Mouse (Mus musculus) lung, postnatal 0 days (tissue): ENCODE measurements around the gene Gast.

Source experiments
- CTCF ChIP-seq: IDR thresholded peaks from 2 replicates; pipeline ENCODE4 v1.5.1; 2016; ENCODE audit warnings: antibody characterized with exemption, mild to moderate bottlenecking
- EP300 ChIP-seq: IDR thresholded peaks from 2 replicates; pipeline ENCODE4 v1.6.1; 2016; ENCODE audit warnings: antibody characterized with exemption, mild to moderate bottlenecking, control low read depth

DNA sequence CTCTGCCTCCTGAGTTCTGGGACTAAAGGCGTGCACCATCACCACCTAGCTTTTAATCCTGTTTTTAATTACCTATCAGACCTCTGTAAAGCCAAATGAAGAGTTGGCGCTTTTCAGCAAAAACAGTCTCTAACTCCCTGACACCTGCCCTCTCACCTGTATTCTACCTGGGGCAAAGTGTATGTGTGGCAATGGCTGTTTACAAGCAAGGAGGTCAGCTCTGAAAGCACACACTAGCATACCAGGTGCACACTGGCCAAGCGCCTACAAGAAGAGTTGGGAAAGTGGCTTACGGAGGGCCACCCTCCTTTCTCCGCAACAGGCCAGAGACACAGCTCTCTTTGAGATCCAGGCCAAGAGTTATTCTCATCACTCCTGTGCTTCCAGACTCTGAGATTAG, 18.8 kb upstream of the Gast start:
- TF ChIP-seq CTCF (no peak), EP300 (no peak)
